Mouse (Mus musculus) liver, adult 2 months (tissue): ENCODE data around the gene Rasgrp2. TPM values are rescaled to one million over a fixed set of nuclear protein-coding genes. Genes with fewer than 3 reads are reported as not detected.

Experiments used
- DNase-seq: peaks from one replicate; pipeline ENCODE4 v3.0.0-alpha.2; 2011; ENCODE audit warnings: low read depth, low spot score; ENCODE audit errors: extremely low read depth
- H3K27ac ChIP-seq: fragments of 200-500 bp; replicated peaks from 2 replicates; pipeline ENCODE4 v1.5.1; 2012; ENCODE audit warnings: low read depth, mild to moderate bottlenecking, control low read depth, inconsistent platforms, low read length; ENCODE audit not compliant: insufficient read depth
- H3K27me3 ChIP-seq: fragments of 200-500 bp; 2 replicates; pipeline ENCODE4 v1.6.1; 2012; ENCODE audit warnings: mild to moderate bottlenecking, moderate library complexity, low read length, inconsistent platforms; ENCODE audit not compliant: control insufficient read depth, insufficient read depth
- H3K36me3 ChIP-seq: fragments of 200-500 bp; 2 replicates; pipeline ENCODE4 v1.6.1; 2012; ENCODE audit warnings: low read length, inconsistent platforms; ENCODE audit not compliant: control insufficient read depth, insufficient read depth
- H3K4me1 ChIP-seq: fragments of 200-500 bp; 2 replicates; pipeline ENCODE4 v1.6.1; 2011; ENCODE audit warnings: low read length; ENCODE audit not compliant: control insufficient read depth, insufficient read depth
- H3K4me3 ChIP-seq: fragments of 200-500 bp; 2 replicates; pipeline ENCODE4 v1.5.1; 2011; ENCODE audit warnings: low read depth, mild to moderate bottlenecking, control low read depth, low read length, moderate library complexity; ENCODE audit not compliant: insufficient read depth
- H3K79me2 ChIP-seq: fragments of 200-500 bp; 2 replicates; pipeline ENCODE4 v1.6.1; 2012; ENCODE audit warnings: inconsistent platforms, mild to moderate bottlenecking, low read length, moderate library complexity; ENCODE audit not compliant: control insufficient read depth, insufficient read depth
- H3K9ac ChIP-seq: fragments of 200-500 bp; 2 replicates; pipeline ENCODE4 v1.6.1; 2012; ENCODE audit warnings: low read depth, mild to moderate bottlenecking, control low read depth, inconsistent platforms, low read length
- CTCF ChIP-seq: fragments of 200-500 bp; IDR thresholded peaks from 2 replicates; pipeline ENCODE4 v1.5.1; 2011; ENCODE audit warnings: low read depth, low read length, control low read depth
- POLR2A ChIP-seq: fragments of 200-500 bp; IDR thresholded peaks from 2 replicates; pipeline ENCODE4 v1.6.1; 2011; ENCODE audit warnings: low read length, control low read depth; ENCODE audit not compliant: insufficient read depth; ENCODE audit errors: extremely low read depth
- WGBS: fragments of 180-500 bp; shearing (Covaris S2); methylation state at CpG from one replicate; pipeline ENCODE4 v1.1.7; 2018; 5-methylcytosine and 5-hydroxymethylcytosine counted together
- polyA plus RNA-seq: library from polyadenylated mRNA; depleted of rRNA; stranded (reverse); fragments of >200 nt; gene quantifications from 2 replicates; pipeline ENCODE4 v1.2.3, GENCODE M21; 2012
- total RNA-seq: library from RNA; depleted of rRNA; stranded (reverse); fragments of >200 nt; gene quantifications from 2 replicates; pipeline ENCODE4 v1.2.3, GENCODE M21; 2014

Gene Rasgrp2
- total and polyA plus RNA-seq, 2 experiments = 19.9 to 39.5 TPM

GRCm38 (mm10) chr19:6428501-6429200, 29.5 kb downstream of the Rasgrp2 start:
- Histone ChIP-seq H3K9ac (no peak overlapping the region), H3K27me3 (peaks cover 25% of the 10 kb centered on the region), H3K27ac (no peak overlapping the region), H3K36me3 (no peaks in the 10 kb centered on the region), H3K4me1 (no peaks in the 10 kb centered on the region; the same call in 1 of the 2 replicates), H3K4me3 (no peak overlapping the region), H3K79me2 (no peaks in the 10 kb centered on the region)
- no peak for TF ChIP-seq CTCF
- no peak for TF ChIP-seq POLR2A
- WGBS = 3% methylated on average over 60 of the region's 60 CpGs
- DNase-seq = no peak

GRCm38 (mm10) chr19:6443016-6443415, 43.9 kb downstream of the Rasgrp2 start:
- Histone ChIP-seq H3K4me1 (no peaks in the 10 kb centered on the region), H3K9ac (no peak overlapping the region), H3K4me3 (no peak overlapping the region), H3K27me3 (no peaks in the 10 kb centered on the region), H3K36me3 (no peaks in the 10 kb centered on the region), H3K27ac (no peak overlapping the region), H3K79me2 (no peaks in the 10 kb centered on the region)
- 85% methylated on average over 10 of the region's 10 CpGs for WGBS
- no peak for DNase-seq
- no peak for TF ChIP-seq POLR2A

GRCm38 (mm10) chr19:6445761-6446423, 46.8 kb downstream of the Rasgrp2 start:
- WGBS = 71% methylated on average over 10 of the region's 10 CpGs
- Histone ChIP-seq H3K27ac (no peak overlapping the region), H3K9ac (no peak overlapping the region), H3K4me1 (no peaks in the 10 kb centered on the region), H3K36me3 (no peaks in the 10 kb centered on the region), H3K27me3 (no peaks in the 10 kb centered on the region), H3K79me2 (no peaks in the 10 kb centered on the region), H3K4me3 (no peak overlapping the region)
- no peak for TF ChIP-seq POLR2A
- no peak for TF ChIP-seq CTCF
- no peak for DNase-seq

- WGBS = 74% methylated on average over 7 of the region's 7 CpGs
- H3K9ac ChIP-seq = no peak overlapping the region
Measured at GRCm38 (mm10) chr19:6446736-6447437, 47.7 kb downstream of the Rasgrp2 start.

GRCm38 (mm10) chr19:6448752-6449151, 49.6 kb downstream of the Rasgrp2 start:
- Histone ChIP-seq H3K9ac (no peak overlapping the region), H3K4me1 (no peaks in the 10 kb centered on the region), H3K36me3 (no peaks in the 10 kb centered on the region), H3K27ac (no peak overlapping the region), H3K4me3 (no peak overlapping the region), H3K79me2 (no peaks in the 10 kb centered on the region), H3K27me3 (no peaks in the 10 kb centered on the region)
- TF ChIP-seq CTCF (no peak), POLR2A (no peak)
- 42% methylated on average over 5 of the region's 5 CpGs for WGBS
- DNase-seq = no peak

More at GRCm38 (mm10) chr19:6446736-6447437, 47.7 kb downstream of the Rasgrp2 start:
- TF ChIP-seq POLR2A (no peak), CTCF (no peak)
- Histone ChIP-seq H3K4me3 (no peak overlapping the region), H3K4me1 (no peaks in the 10 kb centered on the region), H3K36me3 (no peaks in the 10 kb centered on the region), H3K79me2 (no peaks in the 10 kb centered on the region), H3K27ac (no peak overlapping the region), H3K27me3 (no peaks in the 10 kb centered on the region)
- DNase-seq = no peak

- no peak for DNase-seq
- H3K4me1 ChIP-seq = no peaks in the 10 kb centered on the region
- 68% methylated on average over 7 of the region's 7 CpGs for WGBS
- no peaks in the 10 kb centered on the region for H3K36me3 ChIP-seq
- no peak overlapping the region for H3K4me3 ChIP-seq
- no peaks in the 10 kb centered on the region for H3K79me2 ChIP-seq
- TF ChIP-seq CTCF (no peak), POLR2A (no peak)
- H3K9ac ChIP-seq = no peak overlapping the region
- no peaks in the 10 kb centered on the region for H3K27me3 ChIP-seq
- no peak overlapping the region for H3K27ac ChIP-seq
Measured at GRCm38 (mm10) chr19:6449841-6450240, 50.7 kb downstream of the Rasgrp2 start.
